Mouse (Mus musculus): ENCODE data around the gene Fxn. TPM values are rescaled to one million over a fixed set of nuclear protein-coding genes. Genes with fewer than 3 reads are reported as not detected.

Gene Fxn
- total and polyA plus RNA-seq, 3 experiments, result 25.8 to 34.6 (median 31.1) TPM

DNA sequence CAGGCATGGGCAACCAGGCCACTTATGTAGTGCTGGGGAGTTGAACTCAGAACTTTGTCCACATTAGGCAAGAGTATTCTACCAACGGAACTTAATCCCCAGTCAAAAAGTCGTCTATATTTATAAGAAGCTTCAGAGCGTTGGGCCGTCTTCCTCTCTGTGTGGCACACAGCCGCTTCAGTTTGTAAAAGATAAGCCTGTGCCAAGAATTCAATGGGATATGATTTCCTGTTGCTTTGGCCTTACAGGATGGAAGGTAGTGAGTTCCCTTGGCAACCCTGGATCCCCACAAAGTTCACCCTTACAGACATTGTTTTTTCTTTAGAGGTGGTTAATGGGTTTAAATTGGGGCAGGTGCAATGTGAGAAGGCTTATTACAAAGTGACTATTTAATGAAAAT lies 22.0 kb downstream of the Fxn start:
- Histone ChIP-seq H3K4me1 (ENCODE audit: control insufficient read depth in 1 of 2, insufficient read depth in 2 of 2) (no peaks in the 10 kb centered on the region), H3K27me3 (replicated peaks) (no peaks in the 10 kb centered on the region), H3K36me3 (replicated peaks in 1 of 2; ENCODE audit: control insufficient read depth in 1 of 2, insufficient read depth in 1 of 2, low read length in 1 of 2) (peaks cover 0 to 35% of the 10 kb centered on the region in 2 experiments), H3K4me2 (ENCODE audit: insufficient read depth, low read depth, poor library complexity, severe bottlenecking) (no peak overlapping the region), H3K9ac (ENCODE audit: insufficient read depth, low read depth) (no peak overlapping the region), H3K4me3 (replicated peaks in 1 of 3; ENCODE audit: low read depth in 2 of 3, low read length in 2 of 3, poor library complexity in 1 of 3) (no peak overlapping the region), H3K27ac (ENCODE audit: insufficient read depth, low read depth) (no peak overlapping the region), H3K79me2 (replicated peaks; ENCODE audit: control insufficient read depth, extremely low read depth, insufficient read depth, poor library complexity, severe bottlenecking) (no peaks in the 10 kb centered on the region), H3K9me3 (replicated peaks; ENCODE audit: low read length) (no peaks in the 10 kb centered on the region)
- DNase-seq (ENCODE audit: extremely low read depth), result no peak
- dilution Hi-C loops (cut with MboI; ENCODE audit: extremely low pct_ligation_motif_present, extremely low pct_unique_long_range_greater_than_20kb, low sequenced_read_pairs), result no loop called here
- in situ Hi-C loops (cut with MboI; ENCODE audit: low pct_ligation_motif_present, low pct_unique_long_range_greater_than_20kb, low sequenced_read_pairs), result loop anchor here (25.0 kb wide), 1 partner anchor 271 kb away; no protein-coding TSS in a partner anchor
- TF ChIP-seq CTCF (conservative IDR thresholded peaks at IDR 0.05 in 1 of 2, IDR thresholded peaks at IDR 0.05 in 1 of 2; ENCODE audit: low read depth in 2 of 2, low read length in 2 of 2), result no peak
- no peak for TF ChIP-seq MEF2A (IDR thresholded peaks at IDR 0.05; ENCODE audit: borderline replicate concordance, low read depth, low read length)
- no peak for TF ChIP-seq HCFC1 (IDR thresholded peaks at IDR 0.05; ENCODE audit: low read depth, low read length)
- TF ChIP-seq ZKSCAN1 (IDR thresholded peaks at IDR 0.05; ENCODE audit: borderline replicate concordance, low read depth, low read length), result no peak
- no peak for TF ChIP-seq JUND (conservative IDR thresholded peaks at IDR 0.05; ENCODE audit: low read depth, low read length)
- no peak for TF ChIP-seq MAZ (IDR thresholded peaks at IDR 0.05; ENCODE audit: low read depth, low read length)
- TF ChIP-seq TCF12 (IDR thresholded peaks at IDR 0.05; ENCODE audit: low read depth, low read length), result no peak
- TF ChIP-seq CHD2 (IDR thresholded peaks at IDR 0.05; ENCODE audit: low read length), result no peak
- TF ChIP-seq UBTF (IDR thresholded peaks at IDR 0.05; ENCODE audit: low read depth, low read length), result no peak
- TF ChIP-seq EP300 (IDR thresholded peaks at IDR 0.05; ENCODE audit: low read length), result no peak
- no peak for TF ChIP-seq RAD21 (IDR thresholded peaks at IDR 0.05; ENCODE audit: low read depth, low read length)
- TF ChIP-seq MXI1 (IDR thresholded peaks at IDR 0.05; ENCODE audit: low read depth, low read length), result no peak
- no peak for TF ChIP-seq E2F4 (IDR thresholded peaks at IDR 0.05; ENCODE audit: insufficient replicate concordance, low read depth, low read length)
- TF ChIP-seq KAT2A (IDR thresholded peaks at IDR 0.05; ENCODE audit: insufficient replicate concordance, low read length), result no peak

DNA sequence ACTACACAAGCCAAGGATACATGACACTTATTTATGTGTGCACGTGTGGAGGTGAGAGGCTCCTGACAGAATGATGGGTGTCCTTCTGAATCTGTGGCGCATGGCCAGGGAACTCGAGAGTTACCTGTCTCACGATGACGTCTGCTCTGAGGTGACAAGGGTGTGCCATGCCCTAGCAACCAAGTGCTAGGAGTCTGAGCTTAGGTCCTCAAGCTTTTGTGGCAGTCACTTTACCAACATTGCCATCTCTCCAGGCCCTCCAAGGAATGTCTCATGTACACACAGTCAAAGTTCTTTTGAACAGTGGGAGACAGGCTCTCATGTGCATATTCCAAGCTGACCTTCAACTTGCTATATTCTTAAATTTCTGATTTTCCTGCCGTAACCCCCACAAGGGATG lies 22.4 kb downstream of the Fxn start:
- Histone ChIP-seq H3K4me2 (ENCODE audit: insufficient read depth, low read depth, poor library complexity, severe bottlenecking) (no peak overlapping the region), H3K36me3 (replicated peaks in 1 of 2; ENCODE audit: control insufficient read depth in 1 of 2, insufficient read depth in 1 of 2, low read length in 1 of 2) (peaks cover 0 to 33% of the 10 kb centered on the region in 2 experiments), H3K27ac (ENCODE audit: insufficient read depth, low read depth) (no peak overlapping the region), H3K4me1 (ENCODE audit: control insufficient read depth in 1 of 2, insufficient read depth in 2 of 2) (no peaks in the 10 kb centered on the region), H3K9ac (ENCODE audit: insufficient read depth, low read depth) (no peak overlapping the region), H3K27me3 (replicated peaks) (no peaks in the 10 kb centered on the region), H3K79me2 (replicated peaks; ENCODE audit: control insufficient read depth, extremely low read depth, insufficient read depth, poor library complexity, severe bottlenecking) (no peaks in the 10 kb centered on the region), H3K9me3 (replicated peaks; ENCODE audit: low read length) (no peaks in the 10 kb centered on the region), H3K4me3 (replicated peaks in 1 of 3; ENCODE audit: low read depth in 2 of 3, low read length in 2 of 3, poor library complexity in 1 of 3) (no peak overlapping the region)
- in situ Hi-C loops (cut with MboI; ENCODE audit: low pct_ligation_motif_present, low pct_unique_long_range_greater_than_20kb, low sequenced_read_pairs), result loop anchor here (25.0 kb wide), 1 partner anchor 271 kb away; no protein-coding TSS in a partner anchor
- DNase-seq (ENCODE audit: extremely low read depth), result no peak
- no peak for TF ChIP-seq MEF2A (IDR thresholded peaks at IDR 0.05; ENCODE audit: borderline replicate concordance, low read depth, low read length)
- no peak for TF ChIP-seq ZMIZ1 (IDR thresholded peaks at IDR 0.05; ENCODE audit: low read depth, low read length)
- TF ChIP-seq JUN (IDR thresholded peaks at IDR 0.05; ENCODE audit: insufficient read depth, low read depth, low read length), result no peak
- no peak for TF ChIP-seq KAT2A (IDR thresholded peaks at IDR 0.05; ENCODE audit: insufficient replicate concordance, low read length)
- TF ChIP-seq ZC3H11A (IDR thresholded peaks at IDR 0.05; ENCODE audit: low read depth, low read length), result no peak
- no peak for TF ChIP-seq NRF1 (IDR thresholded peaks at IDR 0.05; ENCODE audit: low read depth, low read length)
- no peak for TF ChIP-seq HCFC1 (IDR thresholded peaks at IDR 0.05; ENCODE audit: low read depth, low read length)
- no peak for TF ChIP-seq RAD21 (IDR thresholded peaks at IDR 0.05; ENCODE audit: low read depth, low read length)
- no peak for TF ChIP-seq CTCF (conservative IDR thresholded peaks at IDR 0.05 in 1 of 2, IDR thresholded peaks at IDR 0.05 in 1 of 2; ENCODE audit: low read depth in 2 of 2, low read length in 2 of 2)
- TF ChIP-seq ETS1 (conservative IDR thresholded peaks at IDR 0.05; ENCODE audit: low read depth, low read length), result no peak
- TF ChIP-seq MXI1 (IDR thresholded peaks at IDR 0.05; ENCODE audit: low read depth, low read length), result no peak
- TF ChIP-seq E2F4 (IDR thresholded peaks at IDR 0.05; ENCODE audit: insufficient replicate concordance, low read depth, low read length), result no peak
- dilution Hi-C loops (cut with MboI; ENCODE audit: extremely low pct_ligation_motif_present, extremely low pct_unique_long_range_greater_than_20kb, low sequenced_read_pairs), result no loop called here
